Mouse (Mus musculus): ENCODE results near the gene Ppp1r15a. TPM values are rescaled to one million over a fixed set of nuclear protein-coding genes. Genes with fewer than 3 reads are reported as not detected.
"Not testable (repeated sequence)": the region's sequence is repeated elsewhere in the genome, so short reads cannot be mapped to it uniquely, and the experiment has no call there.

Gene Ppp1r15a
- polyA plus RNA-seq, 1 experiment, result 28.2 TPM

- H3K36me3 ChIP-seq (ENCODE audit: control insufficient read depth, insufficient read depth, low read length), result no peaks in the 10 kb centered on the region
- no peaks in the 10 kb centered on the region for H3K27me3 ChIP-seq (replicated peaks; ENCODE audit: control insufficient read depth, insufficient read depth, low read length)
- whole genome bisulfite sequencing, result 46% methylated on average over 15 of the region's 15 CpGs
- H3K4me1 ChIP-seq (ENCODE audit: control insufficient read depth, insufficient read depth, low read length), result no peaks in the 10 kb centered on the region; the same call in 1 of the 2 replicates
- no peak within 1 kb of the TSS for H3K27ac ChIP-seq (ENCODE audit: insufficient read depth, low read depth, low read length)
- peak; percentile 85 for DNase-seq
- no peak for TF ChIP-seq POLR2A (IDR thresholded peaks at IDR 0.05; ENCODE audit: low read depth, low read length)
- TF ChIP-seq CTCF (conservative IDR thresholded peaks at IDR 0.05; ENCODE audit: insufficient read depth, insufficient read length, low read depth, low read length), result no peak
- no peak within 1 kb of the TSS for H3K4me3 ChIP-seq (ENCODE audit: insufficient read depth, low read depth, low read length)
These were observed 44.6 kb downstream of the Ppp1r15a start, which contains the start of gene Tulp2 for GRCm38 (mm10) chr7:45481374-45481927. TSS of gene Tulp2 (plus strand) at chr7:45481877.

- not testable (repeated sequence) for H3K4me3 ChIP-seq (ENCODE audit: insufficient read depth, low read depth, low read length); H3K27me3 ChIP-seq (replicated peaks; ENCODE audit: control insufficient read depth, insufficient read depth, low read length); H3K27ac ChIP-seq (ENCODE audit: insufficient read depth, low read depth, low read length); H3K4me1 ChIP-seq (ENCODE audit: control insufficient read depth, insufficient read depth, low read length); H3K36me3 ChIP-seq (ENCODE audit: control insufficient read depth, insufficient read depth, low read length)
- DNase-seq, result peak; percentile 23
- 59% methylated on average over 4 of the region's 4 CpGs for WGBS
These were observed 45.8 kb downstream of the Ppp1r15a start for GRCm38 (mm10) chr7:45480310-45480709.

GRCm38 (mm10) chr7:45478774-45479173 lies 47.3 kb downstream of the Ppp1r15a start:
- no peak for DNase-seq
- no peaks in the 10 kb centered on the region; the same call in 1 of the 2 replicates for H3K4me1 ChIP-seq (ENCODE audit: control insufficient read depth, insufficient read depth, low read length)
- no peak overlapping the region for H3K4me3 ChIP-seq (ENCODE audit: insufficient read depth, low read depth, low read length)
- 96% methylated on average over 7 of the region's 7 CpGs for WGBS
- TF ChIP-seq CTCF (conservative IDR thresholded peaks at IDR 0.05; ENCODE audit: insufficient read depth, insufficient read length, low read depth, low read length) (no peak), POLR2A (IDR thresholded peaks at IDR 0.05; ENCODE audit: low read depth, low read length) (no peak)
- H3K36me3 ChIP-seq (ENCODE audit: control insufficient read depth, insufficient read depth, low read length), result no peaks in the 10 kb centered on the region
- no peaks in the 10 kb centered on the region for H3K27me3 ChIP-seq (replicated peaks; ENCODE audit: control insufficient read depth, insufficient read depth, low read length)
- no peak overlapping the region for H3K27ac ChIP-seq (ENCODE audit: insufficient read depth, low read depth, low read length)

GRCm38 (mm10) chr7:45477003-45477402 lies 49.1 kb downstream of the Ppp1r15a start:
- peak; percentile 78 for DNase-seq
- Histone ChIP-seq H3K27me3 (replicated peaks; ENCODE audit: control insufficient read depth, insufficient read depth, low read length) (no peaks in the 10 kb centered on the region), H3K27ac (ENCODE audit: insufficient read depth, low read depth, low read length) (no peak overlapping the region)

GRCm38 (mm10) chr7:45476453-45476852 lies 49.6 kb downstream of the Ppp1r15a start:
- DNase-seq, result no peak
- Histone ChIP-seq H3K36me3 (ENCODE audit: control insufficient read depth, insufficient read depth, low read length) (no peaks in the 10 kb centered on the region), H3K27me3 (replicated peaks; ENCODE audit: control insufficient read depth, insufficient read depth, low read length) (no peaks in the 10 kb centered on the region), H3K4me1 (ENCODE audit: control insufficient read depth, insufficient read depth, low read length) (no peaks in the 10 kb centered on the region; the same call in 1 of the 2 replicates), H3K27ac (ENCODE audit: insufficient read depth, low read depth, low read length) (no peak overlapping the region), H3K4me3 (ENCODE audit: insufficient read depth, low read depth, low read length) (no peak overlapping the region)
- WGBS, result 31% methylated on average over 1 of the region's 1 CpGs
- TF ChIP-seq CTCF (conservative IDR thresholded peaks at IDR 0.05; ENCODE audit: insufficient read depth, insufficient read length, low read depth, low read length) (no peak), POLR2A (IDR thresholded peaks at IDR 0.05; ENCODE audit: low read depth, low read length) (no peak)

More at GRCm38 (mm10) chr7:45477003-45477402, 49.1 kb downstream of the Ppp1r15a start:
- TF ChIP-seq CTCF (conservative IDR thresholded peaks at IDR 0.05; ENCODE audit: insufficient read depth, insufficient read length, low read depth, low read length), result peak; percentile 73
- TF ChIP-seq POLR2A (IDR thresholded peaks at IDR 0.05; ENCODE audit: low read depth, low read length), result no peak
- H3K4me1 ChIP-seq (ENCODE audit: control insufficient read depth, insufficient read depth, low read length), result no peaks in the 10 kb centered on the region; the same call in 1 of the 2 replicates
- H3K36me3 ChIP-seq (ENCODE audit: control insufficient read depth, insufficient read depth, low read length), result no peaks in the 10 kb centered on the region
- no peak overlapping the region for H3K4me3 ChIP-seq (ENCODE audit: insufficient read depth, low read depth, low read length)
- 2% methylated on average over 3 of the region's 3 CpGs for WGBS

- TF ChIP-seq POLR2A (IDR thresholded peaks at IDR 0.05; ENCODE audit: low read depth, low read length) (no peak), CTCF (conservative IDR thresholded peaks at IDR 0.05; ENCODE audit: insufficient read depth, insufficient read length, low read depth, low read length) (no peak)
- 58% methylated on average over 16 of the region's 16 CpGs for WGBS
- Histone ChIP-seq H3K4me1 (ENCODE audit: control insufficient read depth, insufficient read depth, low read length) (no peaks in the 10 kb centered on the region; the same call in 1 of the 2 replicates), H3K27ac (ENCODE audit: insufficient read depth, low read depth, low read length) (peak overlapping the region; percentile 7; the same call in 1 of the 2 replicates), H3K36me3 (ENCODE audit: control insufficient read depth, insufficient read depth, low read length) (no peaks in the 10 kb centered on the region), H3K4me3 (ENCODE audit: insufficient read depth, low read depth, low read length) (peak overlapping the region; percentile 29; the same call in 1 of the 2 replicates), H3K27me3 (replicated peaks; ENCODE audit: control insufficient read depth, insufficient read depth, low read length) (no peaks in the 10 kb centered on the region)
- peak; percentile 77 for DNase-seq
These were observed 50.6 kb downstream of the Ppp1r15a start for GRCm38 (mm10) chr7:45475291-45475969.

Other genes with a start within 250 kb of the Ppp1r15a start
- 0.14 and 0.19 TPM in 2 replicates for gene Slc6a21, start 248.8 kb downstream of the Ppp1r15a start, polyA plus RNA-seq (2012; rRNA removed)
- gene Trpm4, start 192.5 kb downstream of the Ppp1r15a start, polyA plus RNA-seq (2012; rRNA removed), result 17.9 and 18.2 TPM in 2 replicates
- gene Hrc, start 191.0 kb downstream of the Ppp1r15a start, polyA plus RNA-seq (2012; rRNA removed), result 0.14 and 3.2 TPM in 2 replicates
- 0.50 and 0.64 TPM in 2 replicates for gene Ppfia3, start 159.2 kb downstream of the Ppp1r15a start, polyA plus RNA-seq (2012; rRNA removed)
- 2.7 and 3.9 TPM in 2 replicates for gene Lin7b, start 155.7 kb downstream of the Ppp1r15a start, polyA plus RNA-seq (2012; rRNA removed)
- gene Snrnp70, start 130.5 kb downstream of the Ppp1r15a start, polyA plus RNA-seq (2012; rRNA removed), result 137 and 138 TPM in 2 replicates
- gene Kcna7, start 120.6 kb downstream of the Ppp1r15a start, polyA plus RNA-seq (2012; rRNA removed), result 0.07 and 0.91 TPM in 2 replicates
- 0.44 and 0.58 TPM in 2 replicates for gene Ntf5, start 112.6 kb downstream of the Ppp1r15a start, polyA plus RNA-seq (2012; rRNA removed)
- not detected in 2 replicates for gene Lhb, start 105.4 kb downstream of the Ppp1r15a start, polyA plus RNA-seq (2012; rRNA removed)
- 57.4 and 61.2 TPM in 2 replicates for gene Gys1, start 91.4 kb downstream of the Ppp1r15a start, polyA plus RNA-seq (2012; rRNA removed)
- gene Ruvbl2, start 88.2 kb downstream of the Ppp1r15a start, polyA plus RNA-seq (2012; rRNA removed), result 36.3 and 42.7 TPM in 2 replicates
- 6,932 and 8,155 TPM in 2 replicates for gene Ftl1, start 66.4 kb downstream of the Ppp1r15a start, polyA plus RNA-seq (2012; rRNA removed)
- gene Bax, start 59.4 kb downstream of the Ppp1r15a start, polyA plus RNA-seq (2012; rRNA removed), result 104 and 112 TPM in 2 replicates
- gene Tulp2, start 44.4 kb downstream of the Ppp1r15a start, polyA plus RNA-seq (2012; rRNA removed), result 0.20 and 0.46 TPM in 2 replicates
- gene Gm45808, start 39.5 kb downstream of the Ppp1r15a start, polyA plus RNA-seq (2012; rRNA removed), result 1.1 and 1.2 TPM in 2 replicates
- 6.0 and 6.1 TPM in 2 replicates for gene Dhdh, start 37.5 kb downstream of the Ppp1r15a start, polyA plus RNA-seq (2012; rRNA removed)
- gene Nucb1, start 15.9 kb downstream of the Ppp1r15a start, polyA plus RNA-seq (2012; rRNA removed), result 397 and 405 TPM in 2 replicates
- gene Plekha4, start 62 bp upstream of the Ppp1r15a start, polyA plus RNA-seq (2012; rRNA removed), result 4.6 and 5.9 TPM in 2 replicates
- 43.9 and 48.3 TPM in 2 replicates for gene Hsd17b14, start 28.6 kb upstream of the Ppp1r15a start, polyA plus RNA-seq (2012; rRNA removed)
- 185 and 188 TPM in 2 replicates for gene Bcat2, start 43.9 kb upstream of the Ppp1r15a start, polyA plus RNA-seq (2012; rRNA removed)
- gene Fgf21, start 89.2 kb upstream of the Ppp1r15a start, polyA plus RNA-seq (2012; rRNA removed), result not detected in 2 replicates
- gene Fut1, start 91.0 kb upstream of the Ppp1r15a start, polyA plus RNA-seq (2012; rRNA removed), result 0.05 and 0.11 TPM in 2 replicates
- gene Izumo1, start 95.5 kb upstream of the Ppp1r15a start, polyA plus RNA-seq (2012; rRNA removed), result 0.29 and 0.34 TPM in 2 replicates
- gene Rasip1, start 101.2 kb upstream of the Ppp1r15a start, polyA plus RNA-seq (2012; rRNA removed), result 19.9 and 20.4 TPM in 2 replicates
- 2.1 and 2.5 TPM in 2 replicates for gene Mamstr, start 113.7 kb upstream of the Ppp1r15a start, polyA plus RNA-seq (2012; rRNA removed)
- gene Fut2, start 140.1 kb upstream of the Ppp1r15a start, polyA plus RNA-seq (2012; rRNA removed), result not detected in 2 replicates
- 0.09 TPM in 1 of 2 replicates, not detected in the other for gene Ntn5, start 157.8 kb upstream of the Ppp1r15a start, polyA plus RNA-seq (2012; rRNA removed)
- gene Sec1, start 168.1 kb upstream of the Ppp1r15a start, polyA plus RNA-seq (2012; rRNA removed), result 0.22 and 0.23 TPM in 2 replicates
- gene Car11, start 173.6 kb upstream of the Ppp1r15a start, polyA plus RNA-seq (2012; rRNA removed), result 8.1 and 8.3 TPM in 2 replicates
- gene Dbp, start 178.8 kb upstream of the Ppp1r15a start, polyA plus RNA-seq (2012; rRNA removed), result 106 and 116 TPM in 2 replicates
- gene Rpl18, start 189.2 kb upstream of the Ppp1r15a start, polyA plus RNA-seq (2012; rRNA removed), result 955 and 1,014 TPM in 2 replicates
- 57.2 and 68.3 TPM in 2 replicates for gene Sphk2, start 191.7 kb upstream of the Ppp1r15a start, polyA plus RNA-seq (2012; rRNA removed)
- 0.19 and 0.35 TPM in 2 replicates for gene Fam83e, start 194.9 kb upstream of the Ppp1r15a start, polyA plus RNA-seq (2012; rRNA removed)
- gene Spaca4, start 199.5 kb upstream of the Ppp1r15a start, polyA plus RNA-seq (2012; rRNA removed), result 0.15 and 0.28 TPM in 2 replicates